Mouse (Mus musculus) small intestine, adult 2 months (tissue): ENCODE results near the gene Xkrx.
"Not testable (repeated sequence)": the region's sequence is repeated elsewhere in the genome, so short reads cannot be mapped to it uniquely, and the experiment has no call there.

ENCODE experiments used
- CTCF ChIP-seq: fragments of 200-500 bp; IDR thresholded peaks from 2 replicates; pipeline ENCODE4 v1.5.1; 2012; ENCODE audit warnings: low read depth, mild to moderate bottlenecking, control low read depth, inconsistent platforms, low read length, moderate library complexity, mixed read lengths; ENCODE audit not compliant: insufficient replicate concordance, insufficient read length; ENCODE audit errors: extremely low read depth
- POLR2A ChIP-seq: fragments of 200-500 bp; IDR thresholded peaks from 2 replicates; pipeline ENCODE4 v1.6.1; 2012; ENCODE audit warnings: low read depth, mild to moderate bottlenecking, control low read depth, inconsistent platforms, low read length, moderate library complexity

DNA sequence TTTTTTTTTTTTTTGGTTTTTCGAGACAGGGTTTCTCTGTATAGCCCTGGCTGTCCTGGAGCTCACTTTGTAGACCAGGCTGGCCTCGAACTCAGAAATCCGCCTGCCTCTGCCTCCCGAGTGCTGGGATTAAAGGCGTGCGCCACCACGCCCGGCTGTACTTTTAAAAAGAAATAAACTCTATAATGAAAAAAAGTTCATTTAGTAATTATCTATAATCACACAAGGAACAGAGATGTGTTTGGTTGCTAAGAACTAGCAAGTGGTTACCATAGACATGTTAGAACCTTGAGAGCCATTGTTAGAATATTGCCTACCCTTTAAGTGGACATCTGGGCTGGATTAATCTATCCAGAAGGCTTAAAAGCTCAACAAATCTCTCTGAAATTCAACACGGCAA, 25.3 kb upstream of the Xkrx start, which contains the start of gene Arl13a:
- not testable (repeated sequence) for TF ChIP-seq CTCF, POLR2A
